Mouse (Mus musculus): ENCODE data around the gene Ift80.
"Not testable (repeated sequence)": the region's sequence is repeated elsewhere in the genome, so short reads cannot be mapped to it uniquely, and the experiment has no call there.

The Ift80 gene

DNA sequence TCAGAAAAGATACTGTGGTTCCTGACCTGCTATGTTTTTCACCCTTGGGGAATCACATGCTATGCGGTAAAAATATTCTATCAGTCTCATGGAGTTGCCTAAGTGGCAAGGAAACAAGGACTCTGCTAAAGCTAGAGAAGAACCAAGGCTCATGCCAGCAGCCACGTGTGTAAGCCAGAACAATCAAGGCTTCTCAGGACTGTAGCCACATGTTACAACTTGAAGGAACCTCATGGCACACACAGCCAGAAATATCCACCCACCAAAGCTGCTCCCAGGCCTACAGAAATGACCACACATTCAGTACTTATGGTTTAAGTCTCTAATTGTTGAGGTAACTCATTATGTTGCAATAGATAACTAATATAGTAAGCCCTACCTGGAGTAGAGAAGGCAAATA is 17.8 kb downstream of the Ift80 start:
- no peak for DNase-seq (ENCODE audit: low spot score in 2 of 2)

DNA sequence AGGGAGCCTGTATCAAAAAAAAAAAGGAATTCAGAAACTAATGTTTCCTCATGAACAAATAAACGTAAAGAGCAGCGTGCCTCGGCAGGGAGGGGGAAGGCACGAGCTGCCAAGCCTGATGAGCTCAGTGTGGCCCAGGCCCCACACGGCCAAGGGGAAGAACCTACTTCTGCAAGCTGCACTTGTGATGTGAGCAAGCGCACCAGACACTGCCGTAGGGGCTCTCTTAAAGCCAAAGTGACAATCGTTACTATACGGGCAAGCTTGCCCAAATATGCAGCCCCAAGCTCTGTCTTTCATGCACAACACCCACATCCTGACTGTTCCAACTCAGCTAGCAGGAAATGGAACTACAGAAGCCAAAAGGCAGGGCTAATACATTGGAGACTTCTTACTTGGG is 23.5 kb downstream of the Ift80 start:
- DNase-seq (ENCODE audit: low spot score in 2 of 2): peak; percentile 5 to 48

DNA sequence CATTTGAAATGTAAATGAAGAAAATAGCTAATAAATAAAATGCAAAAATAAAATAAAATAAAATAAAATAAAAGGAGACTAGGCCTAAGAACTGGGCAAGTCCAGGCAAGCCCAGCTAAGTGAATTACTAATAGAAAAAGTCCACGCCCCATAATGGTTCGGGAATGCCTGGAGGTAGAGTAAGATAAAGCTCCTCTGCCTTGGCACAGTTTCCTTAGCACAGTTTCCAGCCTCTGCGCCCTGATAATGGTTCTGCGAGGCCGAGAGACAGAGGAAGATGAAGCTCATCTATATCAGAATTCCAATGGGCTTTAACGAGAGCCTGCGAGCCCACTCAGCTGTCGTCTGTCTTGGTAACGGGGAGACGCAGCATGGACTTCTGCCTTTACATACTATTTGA is 25.2 kb downstream of the Ift80 start:
- DNase-seq (ENCODE audit: low spot score in 2 of 2): no peak

DNA sequence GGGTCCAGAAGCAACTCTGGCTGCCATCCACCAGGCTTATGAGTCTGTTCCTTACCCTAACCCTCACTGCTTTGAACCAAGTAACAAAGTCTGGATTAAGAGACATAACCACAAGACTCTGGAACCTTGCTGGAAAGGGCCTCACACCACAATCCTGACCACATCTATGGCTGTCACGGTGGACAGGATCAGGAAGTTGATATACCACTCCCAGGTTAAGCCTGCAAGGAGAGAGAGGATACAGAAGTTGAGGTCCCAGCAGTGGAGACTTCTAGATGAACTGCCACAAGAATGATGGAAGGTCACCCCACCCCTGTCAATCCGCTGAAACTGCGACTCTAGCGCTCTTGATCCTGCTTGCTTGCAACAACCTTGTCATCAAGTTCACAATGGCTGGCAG is 26.7 kb downstream of the Ift80 start:
- DNase-seq (ENCODE audit: low spot score in 2 of 2): no peak

DNA sequence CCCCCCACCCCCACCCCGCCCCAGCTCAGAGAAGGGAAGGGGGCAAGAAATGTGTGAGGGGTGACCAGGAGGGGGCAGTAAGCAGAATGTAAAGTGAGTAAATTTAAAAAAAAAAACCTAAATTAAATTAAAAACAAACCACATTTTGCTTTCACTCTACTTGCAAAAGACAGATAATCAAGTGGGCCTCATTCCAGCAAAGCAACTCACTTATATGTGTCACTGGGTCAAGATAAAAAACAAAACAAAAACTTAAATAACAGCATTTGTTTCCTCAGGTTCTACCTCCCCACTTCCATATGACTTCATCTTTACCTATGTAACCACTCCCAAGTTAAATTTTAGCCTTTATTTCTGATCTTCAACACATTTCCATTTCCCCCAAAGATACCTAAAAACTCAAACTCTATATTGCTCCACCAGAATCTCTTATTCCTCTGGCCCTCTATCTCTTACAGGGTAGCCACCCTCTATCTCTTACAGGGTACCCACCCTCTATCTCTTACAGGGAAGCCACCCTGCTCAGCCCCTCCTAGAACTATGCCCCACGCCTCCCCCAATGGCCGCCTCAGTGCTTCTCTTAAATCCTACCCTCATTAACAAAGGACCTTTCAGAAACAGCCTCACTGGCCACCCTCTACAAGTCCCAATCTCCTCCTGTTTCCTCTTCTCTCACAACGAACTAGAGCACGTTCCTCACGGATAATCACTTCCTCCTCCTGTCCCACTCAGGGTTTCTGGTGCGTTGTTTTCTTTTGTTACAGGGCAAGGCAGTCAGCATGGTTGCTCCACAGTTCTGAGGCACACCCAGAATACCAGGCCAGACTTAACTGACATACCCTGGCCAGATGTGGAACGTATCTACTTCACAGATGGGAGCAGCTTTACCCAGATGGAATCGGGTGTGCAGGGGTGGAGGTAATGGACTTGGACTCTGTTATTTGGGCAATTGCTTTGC is 28.6 kb downstream of the Ift80 start:
- no peak for DNase-seq (ENCODE audit: low spot score in 2 of 2)

DNA sequence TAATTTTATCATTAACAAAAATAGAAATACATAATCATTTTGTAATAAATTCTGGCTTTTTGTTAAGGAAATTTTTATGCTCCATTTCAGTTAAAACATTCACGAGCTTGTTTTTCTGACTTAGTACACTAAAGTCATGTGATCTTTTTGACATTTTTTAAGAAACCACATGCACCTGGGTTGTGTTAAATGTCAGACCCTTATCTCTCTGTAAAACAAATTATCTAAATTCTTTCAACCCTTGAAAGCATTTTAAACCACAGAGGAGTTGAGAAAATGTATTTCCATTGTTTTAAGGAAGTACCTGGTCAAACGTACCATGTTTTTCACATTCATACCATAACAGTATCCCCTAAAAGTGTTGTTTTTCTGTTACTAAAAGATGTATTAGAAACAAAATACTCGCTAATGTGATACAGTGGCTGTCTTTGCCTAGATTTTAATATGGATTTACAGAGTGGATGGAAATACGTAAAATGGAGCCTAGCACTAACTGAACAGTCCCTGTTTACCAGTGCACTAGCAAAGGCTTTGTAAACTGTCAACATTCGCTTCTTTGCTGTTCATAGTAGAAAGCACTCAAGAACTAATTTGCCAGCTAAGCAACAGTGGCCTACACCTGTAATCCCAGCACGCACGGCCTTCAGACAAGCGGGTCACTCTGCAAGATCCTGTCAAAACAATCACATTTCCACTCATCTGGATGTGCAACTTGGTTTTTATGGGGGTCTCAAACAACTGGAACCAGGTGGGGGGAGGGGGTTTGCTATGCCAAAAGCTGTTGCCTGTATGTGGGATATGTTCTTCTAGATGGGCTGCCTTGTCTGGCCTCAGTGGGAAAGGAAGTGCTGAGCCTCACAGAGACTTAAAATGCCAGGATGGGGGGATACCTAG is 29.5 kb downstream of the Ift80 start:
- no peak for DNase-seq (ENCODE audit: low spot score in 2 of 2)

DNA sequence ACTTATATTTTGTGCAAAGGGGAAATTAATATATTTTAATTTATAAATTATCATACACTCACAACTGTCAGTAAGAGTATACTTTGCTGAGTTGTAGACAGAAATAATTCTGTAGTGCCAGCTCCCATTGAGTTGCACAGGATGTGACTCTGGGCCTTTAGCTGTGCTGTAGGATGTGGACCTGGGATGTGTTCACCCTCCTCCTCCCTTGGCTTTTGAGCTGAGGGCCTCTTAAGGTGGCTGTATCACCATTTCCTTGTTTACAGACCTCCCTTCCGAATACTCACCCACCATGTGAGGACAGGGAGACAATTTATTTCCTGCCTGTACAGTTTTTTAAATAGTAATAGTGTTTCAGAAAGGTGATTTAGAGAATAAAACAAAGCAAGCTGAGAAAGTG is 30.8 kb downstream of the Ift80 start:
- no peak for DNase-seq (ENCODE audit: low spot score in 2 of 2)

DNA sequence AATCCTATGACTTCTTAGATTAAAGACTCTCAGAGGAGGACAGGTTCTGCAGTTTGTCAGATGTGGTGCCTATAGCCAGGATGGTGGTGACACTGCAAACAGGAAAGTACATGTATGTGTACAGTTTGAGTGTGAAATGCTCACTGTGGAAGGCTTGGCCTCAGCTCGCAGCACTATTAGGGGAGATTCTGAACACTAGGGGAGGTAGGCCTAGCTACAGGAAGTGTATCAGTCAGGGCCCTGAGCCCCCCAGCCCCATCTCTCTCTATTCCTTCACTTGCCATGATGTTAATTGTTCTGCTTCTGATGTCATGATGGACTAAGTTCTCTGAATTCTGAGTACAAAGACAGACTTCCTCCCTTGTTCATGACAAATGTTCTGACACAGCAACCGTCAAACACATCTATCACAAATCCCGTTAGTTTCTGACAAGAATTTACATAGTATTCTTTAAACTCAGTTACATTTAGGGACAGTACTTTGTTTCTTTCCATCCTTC is 35.2 kb downstream of the Ift80 start:
- no peak for DNase-seq (ENCODE audit: low spot score in 2 of 2)

DNA sequence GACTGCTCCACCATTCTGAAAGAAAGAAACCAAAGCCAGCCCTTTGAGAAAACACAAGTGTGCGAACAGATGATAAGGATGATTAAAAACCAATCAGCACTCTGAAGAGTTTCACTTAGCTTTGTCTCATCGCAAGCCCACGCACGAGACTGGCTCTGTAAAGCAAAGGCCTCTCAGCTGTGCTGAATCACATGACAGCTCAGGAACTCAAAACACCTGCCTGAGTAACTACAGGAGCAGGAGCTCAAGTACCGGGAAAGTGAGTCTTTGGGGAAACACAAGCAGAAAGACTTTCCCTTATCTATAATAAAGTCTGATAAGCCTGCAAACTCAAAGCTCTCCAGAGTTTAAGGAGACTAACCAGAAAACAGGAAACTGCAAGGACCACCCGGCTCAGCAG is 37.0 kb downstream of the Ift80 start:
- no peak for DNase-seq (ENCODE audit: low spot score in 2 of 2)

DNA sequence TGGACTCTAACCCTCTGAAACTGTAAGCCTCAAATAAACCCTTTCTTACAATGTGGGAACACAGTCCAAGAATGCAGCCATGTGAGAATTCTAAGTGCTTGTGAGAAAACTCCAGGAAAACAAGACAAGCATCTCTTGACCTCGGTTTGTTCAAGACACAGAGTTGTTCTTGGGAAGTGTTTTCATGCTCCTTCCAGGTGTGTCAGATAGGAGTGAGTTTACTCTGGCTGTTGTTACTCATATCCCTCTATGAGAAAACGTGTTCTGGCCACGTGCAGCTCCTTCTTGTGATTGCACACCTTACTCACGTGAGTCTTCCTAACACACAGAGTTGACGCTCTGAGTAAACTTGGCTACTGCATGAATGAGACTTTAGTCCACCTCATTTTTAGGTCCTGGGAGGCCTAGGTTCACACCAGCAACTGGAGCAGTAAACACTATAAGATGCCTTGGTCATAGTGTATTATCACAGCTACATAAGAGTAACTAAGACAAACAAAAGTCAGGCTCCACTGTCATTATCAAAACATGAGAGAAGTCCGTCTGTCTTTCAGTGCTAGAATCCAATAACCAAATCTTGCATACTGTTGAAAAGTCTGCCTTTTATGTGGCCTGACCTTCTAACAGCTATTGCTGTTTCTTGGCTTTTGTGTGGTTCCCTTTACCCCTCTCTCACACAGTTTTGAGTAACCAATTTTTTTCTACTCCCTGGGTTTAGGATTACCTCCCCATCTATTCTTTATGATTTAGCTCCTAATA is 37.7 kb downstream of the Ift80 start:
- no peak for DNase-seq (ENCODE audit: low spot score in 2 of 2)

DNA sequence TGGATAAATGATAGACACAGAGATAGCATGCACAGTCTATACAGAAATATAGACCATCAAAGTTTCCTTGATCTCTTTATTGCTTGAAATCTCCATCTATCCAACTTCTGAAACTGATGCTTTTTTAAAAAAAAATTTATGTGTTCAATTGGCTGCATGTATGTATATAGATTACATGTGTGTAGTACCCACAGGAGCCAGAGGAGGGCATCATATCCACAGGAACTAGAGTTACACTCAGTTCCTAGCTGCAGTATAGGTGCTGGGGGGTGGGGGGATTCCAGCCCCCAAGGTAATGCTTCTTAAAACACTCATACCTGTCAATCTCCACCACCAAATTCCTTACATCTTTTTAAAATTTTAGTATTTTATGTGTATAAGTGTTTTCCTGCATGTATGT is 39.7 kb downstream of the Ift80 start:
- DNase-seq (ENCODE audit: low spot score in 2 of 2): peak; percentile 9 to 45

DNA sequence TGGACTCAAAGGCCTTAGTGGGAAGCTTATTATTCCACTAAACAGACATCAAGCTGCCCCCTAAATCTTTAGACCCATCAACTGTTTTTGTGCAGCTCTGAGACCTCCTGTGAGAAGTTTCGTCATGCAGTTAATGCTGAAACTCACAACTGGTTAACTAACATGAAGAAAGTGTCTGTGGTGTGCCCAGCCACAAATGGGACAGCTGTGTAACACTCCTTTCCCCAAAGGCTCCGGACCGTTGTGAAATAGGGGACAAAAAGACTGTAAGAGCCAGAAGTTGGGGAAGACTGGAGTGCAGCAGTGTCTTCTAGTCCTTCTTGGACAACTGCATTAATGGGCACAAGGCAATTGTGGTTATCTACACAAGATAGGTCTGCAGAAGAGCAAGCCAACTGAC is 47.0 kb downstream of the Ift80 start:
- DNase-seq (ENCODE audit: low spot score in 2 of 2): no peak

DNA sequence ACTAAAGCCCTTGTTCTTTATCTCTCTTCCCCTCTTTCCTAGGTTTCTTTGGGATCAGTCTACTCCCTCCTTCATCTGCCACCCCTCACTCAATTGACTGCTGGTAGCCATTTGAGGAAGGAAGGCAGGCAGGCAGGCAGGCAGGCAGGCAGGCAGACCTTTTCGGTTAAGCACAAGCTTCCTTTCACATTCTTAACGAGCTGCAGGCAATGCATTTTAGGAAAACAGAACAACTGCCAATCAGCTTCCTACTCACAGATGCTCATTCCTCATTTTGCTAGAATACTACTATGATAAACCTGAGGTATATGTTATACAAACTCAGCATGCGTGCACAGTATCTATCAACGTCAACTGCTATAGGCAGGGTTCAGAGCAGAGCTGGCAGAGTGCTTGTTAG is 47.9 kb downstream of the Ift80 start:
- DNase-seq (ENCODE audit: low spot score in 2 of 2): no peak

DNA sequence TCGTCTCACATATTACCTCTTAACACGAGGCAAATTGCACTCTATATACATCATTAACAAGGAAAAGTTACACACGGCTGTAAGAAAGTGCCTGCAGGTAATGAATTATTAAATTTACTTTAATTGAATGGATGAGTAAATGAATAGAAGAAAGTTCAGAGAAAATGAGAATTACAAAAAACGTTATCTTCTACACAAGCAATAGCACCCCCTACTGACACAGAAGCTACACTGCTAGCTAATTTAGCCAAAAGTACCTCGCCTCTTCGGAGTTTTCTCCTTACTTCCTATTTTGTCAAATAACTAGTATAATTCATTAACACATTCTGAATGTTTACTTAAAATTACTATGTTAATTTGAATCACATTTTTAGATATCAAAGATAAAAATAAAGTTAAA is 49.9 kb downstream of the Ift80 start:
- DNase-seq (ENCODE audit: low spot score in 2 of 2): peak; percentile 7 to 16

DNA sequence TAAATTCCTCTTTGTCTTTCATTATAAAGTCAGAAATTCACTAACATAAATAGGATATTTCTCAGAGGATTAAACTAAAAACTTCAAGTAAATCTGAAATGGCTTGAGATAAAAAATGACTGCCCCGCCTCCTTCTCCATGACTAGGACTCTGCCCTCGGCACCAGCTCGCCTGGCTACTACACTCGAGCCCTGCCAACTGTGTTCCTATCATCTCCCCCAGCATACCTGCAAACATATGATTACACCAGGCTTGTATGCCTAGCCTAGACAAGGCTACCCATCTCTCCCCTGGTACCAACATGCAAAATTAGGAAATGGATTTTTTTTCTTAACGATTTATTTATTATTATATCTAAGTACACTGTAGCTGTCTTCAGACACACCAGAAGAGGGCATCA is 51.7 kb downstream of the Ift80 start:
- DNase-seq (ENCODE audit: low spot score in 2 of 2): no peak

DNA sequence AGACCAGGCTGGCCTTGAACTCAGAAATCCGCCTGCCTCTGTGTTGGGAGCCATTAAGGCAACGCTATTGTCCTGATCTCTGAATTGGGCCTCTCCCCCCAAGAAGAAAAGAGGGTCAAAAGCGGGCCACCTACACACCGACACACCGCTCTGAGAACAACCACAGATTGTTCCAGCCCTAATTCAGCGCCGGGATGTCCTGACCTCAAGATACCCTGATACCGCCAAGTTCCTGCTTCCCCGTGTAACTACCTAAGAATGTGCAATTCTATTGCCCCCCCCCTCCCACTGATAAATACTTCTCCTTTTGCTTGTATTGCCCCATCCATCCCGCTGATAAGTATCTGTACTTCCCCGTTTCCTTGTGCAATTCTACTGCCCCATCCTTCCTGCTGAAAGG is 52.4 kb downstream of the Ift80 start:
- not testable (repeated sequence) for DNase-seq (ENCODE audit: low spot score in 2 of 2)

DNA sequence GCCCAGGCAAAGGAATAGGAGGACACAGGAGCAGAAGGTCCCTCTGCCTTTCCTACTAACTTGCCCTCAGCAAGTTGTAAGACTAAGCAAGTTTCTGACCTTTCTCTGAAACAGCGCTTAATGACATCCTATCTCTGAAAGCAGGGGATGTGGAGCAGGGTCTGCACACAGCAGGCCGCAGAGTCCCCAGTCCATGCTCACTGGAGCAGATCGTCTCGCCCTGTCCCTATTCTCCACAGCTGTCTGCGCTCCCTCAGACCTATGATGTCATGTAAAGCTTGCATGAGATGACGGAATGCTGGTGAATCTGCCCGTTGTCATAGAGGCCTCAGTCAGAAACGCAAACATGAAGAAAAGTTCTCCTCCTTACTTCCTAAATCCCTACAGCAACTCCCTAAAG is 55.0 kb downstream of the Ift80 start:
- no peak for DNase-seq (ENCODE audit: low spot score in 2 of 2)

DNA sequence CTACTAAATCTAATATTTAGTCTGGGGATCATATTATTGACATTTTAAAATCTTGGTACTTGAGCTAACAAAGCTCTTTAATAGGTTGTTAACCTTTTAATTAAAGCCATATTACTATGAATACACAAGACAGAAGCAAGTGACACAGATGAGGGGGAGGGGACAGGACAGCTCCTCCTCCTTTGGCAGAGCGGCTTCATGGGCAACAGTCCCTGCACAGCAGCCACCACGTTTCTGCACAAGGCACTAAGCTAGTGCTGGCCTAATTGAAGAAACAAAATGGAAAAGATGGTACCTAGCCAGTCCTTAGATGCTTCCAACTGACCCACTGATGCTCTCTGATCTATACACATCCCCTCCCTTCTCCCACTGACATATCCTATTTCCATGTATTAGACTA is 55.5 kb downstream of the Ift80 start:
- no peak for DNase-seq (ENCODE audit: low spot score in 2 of 2)

DNA sequence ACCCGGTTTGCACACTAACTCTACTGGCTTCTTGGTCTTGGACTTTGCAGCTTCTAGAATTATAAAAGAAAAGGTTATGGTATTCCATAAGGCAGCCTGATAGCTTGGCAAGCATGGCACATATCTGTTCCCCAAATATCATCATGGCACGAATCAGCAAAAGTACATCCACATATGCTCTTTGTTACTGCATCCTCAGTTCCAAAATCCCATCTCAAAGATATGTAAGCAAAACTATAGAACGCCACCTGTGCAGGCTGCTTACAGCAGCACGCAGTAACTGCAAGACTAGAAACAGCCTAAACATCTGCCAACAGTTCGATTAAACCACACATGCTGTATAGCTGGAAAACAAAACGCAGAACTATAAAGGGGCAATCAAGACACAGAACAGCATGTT is 62.5 kb downstream of the Ift80 start:
- no peak for DNase-seq (ENCODE audit: low spot score in 2 of 2)

DNA sequence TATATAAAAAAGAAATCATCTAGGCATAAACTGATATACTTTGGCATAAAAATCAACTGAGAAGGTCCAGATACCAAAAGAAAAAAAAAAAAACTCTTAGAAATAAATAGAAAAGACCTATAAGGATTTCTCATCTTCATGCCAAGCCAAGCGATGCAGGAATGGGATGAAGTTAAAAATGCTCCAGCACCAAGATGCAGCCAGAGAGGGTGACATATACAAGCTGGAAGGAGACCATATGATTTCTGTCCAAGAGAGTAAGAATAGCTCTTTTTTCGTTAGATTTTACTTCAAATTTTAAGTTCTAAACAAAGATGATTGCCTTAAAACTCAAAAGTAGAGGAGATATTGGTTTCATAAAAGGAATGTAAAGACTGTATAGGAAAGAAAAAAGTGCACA is 64.1 kb downstream of the Ift80 start:
- DNase-seq (ENCODE audit: low spot score in 2 of 2): no peak

DNA sequence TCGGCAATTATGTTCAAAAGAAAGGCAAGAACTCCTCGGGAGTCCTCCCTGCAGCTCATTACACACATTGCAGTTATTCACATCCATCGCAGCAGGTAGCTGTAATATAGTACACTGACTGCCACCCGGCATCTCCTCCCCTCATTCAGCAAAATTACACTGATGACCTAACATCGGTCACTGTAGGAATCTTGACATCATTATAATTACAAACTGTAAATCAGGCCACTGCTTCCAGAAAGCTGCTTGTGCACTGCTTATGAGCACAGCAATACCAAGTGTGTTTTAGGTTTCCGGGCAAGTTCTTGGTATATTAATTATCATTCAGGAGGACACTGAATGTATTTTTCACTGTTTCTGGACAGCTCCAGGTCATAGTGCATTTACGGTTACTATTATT is 65.1 kb downstream of the Ift80 start:
- DNase-seq (ENCODE audit: low spot score in 2 of 2): no peak

DNA sequence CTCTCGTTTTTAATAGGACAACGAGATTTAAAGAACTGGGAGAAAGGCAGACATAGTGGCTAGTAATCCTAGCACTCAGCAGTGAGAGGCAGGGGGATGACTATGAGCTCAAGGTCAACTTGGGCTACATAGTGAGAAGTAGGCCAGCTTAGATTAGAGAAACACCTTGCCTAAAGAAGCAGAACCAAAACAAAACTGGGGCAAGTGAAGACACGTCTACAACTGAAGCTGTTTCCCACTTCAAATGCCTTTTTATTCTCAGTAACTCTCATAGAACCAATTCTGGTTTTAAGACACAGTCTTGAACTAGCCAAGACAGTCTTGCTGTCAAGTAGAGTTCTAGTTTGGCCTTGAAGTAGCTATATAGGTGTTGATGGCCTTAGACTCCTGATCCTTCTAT is 67.7 kb downstream of the Ift80 start:
- DNase-seq (ENCODE audit: low spot score in 2 of 2): no peak
